Mouse (Mus musculus): ENCODE results near the gene Olfr1368. TPM values are rescaled to one million over a fixed set of nuclear protein-coding genes. Genes with fewer than 3 reads are reported as not detected.

Gene Olfr1368
- not detected for total RNA-seq (2023)

GRCm38 (mm10) chr13:21145767-21146166 is at the start of gene Olfr1368:
Gene Olfr1368, minus strand, starts transcription at chr13:21145867.

GRCm38 (mm10) chr13:21179367-21179723 is 33.7 kb upstream of the Olfr1368 start, which contains the start of gene Trim27:
Gene Trim27, plus strand, starts transcription at chr13:21179445.

GRCm38 (mm10) chr13:21129339-21129738 is 16.3 kb downstream of the Olfr1368 start, which contains the start of gene Olfr263:
Gene Olfr263, plus strand, starts transcription at chr13:21129639.

GRCm38 (mm10) chr13:21111183-21111582 is 34.5 kb downstream of the Olfr1368 start, which contains the start of gene Olfr1369-ps1:
Gene Olfr1369-ps1, plus strand, starts transcription at chr13:21111483.

Other genes with a start within 250 kb of the Olfr1368 start
- not detected for gene Olfr1370, start 70.9 kb downstream of the Olfr1368 start, total RNA-seq (2023)
- not detected for gene Olfr1369-ps1, start 34.4 kb downstream of the Olfr1368 start, total RNA-seq (2023)
- gene Olfr263, start 16.2 kb downstream of the Olfr1368 start, total RNA-seq (2023), result not detected
- gene Trim27, start 33.6 kb upstream of the Olfr1368 start, total RNA-seq (2023), result 10 to 100 TPM; 48.2 to 51.2 TPM
- not detected for gene Gpx5, start 146.9 kb upstream of the Olfr1368 start, total RNA-seq (2023)
- not detected for gene Gpx6, start 166.3 kb upstream of the Olfr1368 start, total RNA-seq (2023)
- gene Olfr1367, start 201.0 kb upstream of the Olfr1368 start, total RNA-seq (2023), result not detected
- gene Zscan12, start 217.0 kb upstream of the Olfr1368 start, total RNA-seq (2023), result 1 to 10 TPM; 2.3 to 2.9 TPM

Measured in neutrophil, adult 83 days (primary cell).